Mouse (Mus musculus) hematopoietic stem cell, adult 5-6 weeks (primary cell): ENCODE results near the gene Rasgrf1. TPM values are rescaled to one million over a fixed set of nuclear protein-coding genes. Genes with fewer than 3 reads are reported as not detected.

Source experiments
- total RNA-seq: library from RNA; stranded (forward); fragments of 172-1452, 232-1000 nt; gene quantifications from 2 replicates; pipeline ENCODE4 v1.2.3, GENCODE M21; 2017

The Rasgrf1 gene
- total RNA-seq, 1 experiment from 2014 or later, result not detected

Other genes starting within 250 kb of the Rasgrf1 start
- 79.0 and 101 TPM in 2 replicates for gene Tmed3, start 204.8 kb upstream of the Rasgrf1 start, total RNA-seq
- gene Ankrd34c, start 171.4 kb upstream of the Rasgrf1 start, total RNA-seq, result not detected in 2 replicates
- gene Ctsh, start 144.2 kb downstream of the Rasgrf1 start, total RNA-seq, result 11.7 and 24.2 TPM in 2 replicates
- gene Morf4l1, start 204.9 kb downstream of the Rasgrf1 start, total RNA-seq, result 276 and 334 TPM in 2 replicates